Mouse (Mus musculus) embryonic facial prominence, embryonic 14.5 days (tissue): ENCODE results near the gene Plin4. TPM values are rescaled to one million over a fixed set of nuclear protein-coding genes. Genes with fewer than 3 reads are reported as not detected.
"Not testable (repeated sequence)": the region's sequence is repeated elsewhere in the genome, so short reads cannot be mapped to it uniquely, and the experiment has no call there.

Experiments
- ATAC-seq: fragments of 200-750 bp; cut with Nextera tagmentation; 2 replicates; pipeline ENCODE4 v1.8.0; 2017; ENCODE audit warnings: low read depth, moderate number of reproducible peaks, moderate TSS enrichment
- DNase-seq: peaks from one replicate; pipeline ENCODE4 v3.0.0-alpha.2; 2015; ENCODE audit warnings: low spot score
- H3K27ac ChIP-seq: fragments of 300-500 bp; sonication (generic); replicated peaks from 2 replicates; pipeline ENCODE4 v1.5.1; 2014; ENCODE audit warnings: low read depth, mild to moderate bottlenecking, low read length, moderate library complexity
- H3K27me3 ChIP-seq: fragments of 300-500 bp; sonication (generic); replicated peaks from 2 replicates; pipeline ENCODE4 v1.6.1; 2014; ENCODE audit warnings: low read length; ENCODE audit not compliant: control insufficient read depth, insufficient read depth
- H3K36me3 ChIP-seq: fragments of 300-500 bp; sonication (generic); 2 replicates; pipeline ENCODE4 v1.6.1; 2014; ENCODE audit warnings: low read length, mixed read lengths; ENCODE audit not compliant: control insufficient read depth, insufficient read depth
- H3K4me1 ChIP-seq: fragments of 300-500 bp; sonication (generic); 2 replicates; pipeline ENCODE4 v1.6.1; 2014; ENCODE audit warnings: antibody characterized with exemption, low read length; ENCODE audit not compliant: control insufficient read depth, insufficient read depth
- H3K4me2 ChIP-seq: fragments of 300-500 bp; sonication (generic); 2 replicates; pipeline ENCODE4 v1.6.1; 2014; ENCODE audit warnings: low read depth, mild to moderate bottlenecking, low read length, moderate library complexity, mixed read lengths
- H3K4me3 ChIP-seq: fragments of 300-500 bp; sonication (generic); 2 replicates; pipeline ENCODE4 v1.5.1; 2014; ENCODE audit warnings: low read depth, mild to moderate bottlenecking, low read length
- H3K9ac ChIP-seq: fragments of 300-500 bp; sonication (generic); 2 replicates; pipeline ENCODE4 v1.6.1; 2014; ENCODE audit warnings: low read depth, mild to moderate bottlenecking, low read length, moderate library complexity, mixed read lengths
- H3K9me3 ChIP-seq: fragments of 300-500 bp; sonication (generic); 2 replicates; pipeline ENCODE4 v1.6.1; 2016; ENCODE audit warnings: low read length; ENCODE audit not compliant: control insufficient read depth
- WGBS: fragments of 180-500 bp; shearing (Covaris S2); extraction: QIAGEN DNeasy Blood & Tissue Kit; methylation state at CpG from one replicate; pipeline ENCODE4 v1.1.7; 2014; 5-methylcytosine and 5-hydroxymethylcytosine counted together
- polyA plus RNA-seq: library from polyadenylated mRNA; unstranded; fragments of >200 nt; fragmentation: Nextera tagmentation; extraction: Ambion mirVana; gene quantifications from 2 replicates; pipeline ENCODE4 v1.2.1, GENCODE M21; 2014

Gene Plin4
- polyA plus RNA-seq, 1 experiment from 2014 or later: 0.33 TPM

DNA sequence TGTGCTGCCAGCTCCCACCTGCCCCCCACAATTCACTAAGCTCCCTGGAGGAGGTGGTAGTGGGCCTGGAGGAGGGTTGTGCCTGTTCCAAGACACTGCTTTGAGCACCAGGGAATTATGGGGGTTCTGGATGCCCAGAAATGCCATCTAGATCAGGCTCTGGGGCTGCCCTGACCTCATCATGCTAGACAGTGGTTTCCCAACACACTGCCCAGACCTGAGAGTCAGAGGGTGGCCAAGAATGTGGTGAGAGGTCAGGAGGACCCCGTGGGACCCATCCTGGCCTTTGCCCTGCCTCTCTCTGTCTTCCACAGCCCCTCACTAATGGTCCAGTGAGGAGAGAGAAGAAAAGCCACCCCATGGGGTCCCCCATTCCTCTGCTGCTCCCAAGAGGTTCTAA is 1.4 kb upstream of the Plin4 start:
- H3K36me3 ChIP-seq: no peaks in the 10 kb centered on the region
- H3K4me1 ChIP-seq: no peaks in the 10 kb centered on the region
- 69% methylated on average over 1 of the region's 1 CpGs for WGBS
- no peaks in the 10 kb centered on the region for H3K27me3 ChIP-seq
- no peak overlapping the region for H3K27ac ChIP-seq
- no peak overlapping the region for H3K4me3 ChIP-seq
- ATAC-seq (no peak), DNase-seq (no peak)
- H3K9ac ChIP-seq: no peak overlapping the region
- H3K9me3 ChIP-seq: no peaks in the 10 kb centered on the region
- H3K4me2 ChIP-seq: no peak overlapping the region

GRCm38 (mm10) chr17:56110571-56110970 is 968 bp upstream of the Plin4 start:
- Histone ChIP-seq H3K27ac (no peak overlapping the region), H3K4me2 (no peak overlapping the region), H3K9ac (no peak overlapping the region), H3K27me3 (no peaks in the 10 kb centered on the region), H3K4me3 (no peak overlapping the region), H3K4me1 (no peaks in the 10 kb centered on the region), H3K9me3 (no peaks in the 10 kb centered on the region), H3K36me3 (no peaks in the 10 kb centered on the region)
- DNase-seq (no peak), ATAC-seq (no peak)
- WGBS: 67% methylated on average over 4 of the region's 4 CpGs

DNA sequence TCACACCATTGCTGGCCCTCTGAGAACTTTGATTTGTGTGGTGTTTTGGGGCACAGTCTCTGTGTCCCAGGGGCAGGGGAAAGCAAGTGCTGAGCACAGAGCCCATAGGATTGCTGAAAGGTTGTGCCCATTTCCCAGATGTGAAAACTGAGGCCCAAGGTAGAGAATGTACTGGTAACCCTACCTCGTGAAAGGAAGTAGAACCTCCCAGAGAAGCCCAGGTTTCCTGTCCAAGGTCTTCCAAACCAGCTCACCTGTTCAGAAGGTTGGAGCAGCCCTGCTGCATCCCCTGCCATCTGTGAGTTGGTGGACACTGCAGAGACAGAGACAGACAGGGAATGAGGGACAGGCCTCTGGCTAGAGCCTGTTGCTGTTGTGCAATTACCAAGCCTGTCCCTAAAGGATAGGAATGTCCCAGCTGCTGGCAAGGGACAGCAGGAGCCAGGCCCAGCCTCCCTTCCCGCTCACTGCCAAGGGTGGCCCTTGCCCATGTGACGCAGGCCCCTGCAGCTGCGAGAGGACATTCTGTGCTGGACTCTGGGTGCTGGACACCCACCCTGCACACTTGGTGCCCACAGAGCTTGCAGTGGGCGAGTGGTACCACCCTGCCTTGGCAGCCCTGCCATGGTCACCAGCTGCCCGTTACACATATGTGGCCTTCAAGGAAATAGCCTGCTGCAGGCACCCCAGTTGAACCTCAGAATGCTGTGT is 1.1 kb downstream of the Plin4 start:
- H3K4me3 ChIP-seq: no peak overlapping the region
- ATAC-seq: no peak

DNA sequence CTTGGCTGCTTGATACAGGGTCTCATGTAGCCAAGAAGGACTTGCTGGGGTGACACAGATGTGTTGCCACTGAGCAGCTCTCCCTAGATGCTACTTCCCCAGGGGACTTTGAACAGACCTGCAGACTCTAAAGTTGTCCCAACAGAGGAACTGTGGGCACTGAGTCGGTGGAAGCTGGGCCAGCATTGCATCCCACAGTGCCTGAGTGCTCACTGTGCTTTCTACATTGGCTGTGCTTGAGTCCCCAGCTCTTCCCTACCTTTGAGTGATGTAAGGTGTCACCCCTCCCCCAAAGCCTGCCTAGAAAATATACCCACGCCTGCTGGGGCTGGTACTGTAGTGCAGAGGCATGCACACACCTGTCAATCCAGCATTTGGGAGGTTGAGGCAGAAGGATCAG is 1.9 kb downstream of the Plin4 start:
- H3K27me3 ChIP-seq: no peaks in the 10 kb centered on the region

More for the DNA sequence above, 1.1 kb downstream of the Plin4 start:
- Histone ChIP-seq H3K9ac (no peak overlapping the region), H3K4me1 (no peaks in the 10 kb centered on the region), H3K27ac (no peak overlapping the region), H3K9me3 (no peaks in the 10 kb centered on the region), H3K4me2 (no peak overlapping the region), H3K27me3 (no peaks in the 10 kb centered on the region), H3K36me3 (peaks cover 6% of the 10 kb centered on the region; the same call in 1 of the 2 replicates)
- no peak for DNase-seq
- WGBS: 76% methylated on average over 6 of the region's 6 CpGs

GRCm38 (mm10) chr17:56106981-56107380 is 2.6 kb downstream of the Plin4 start:
- Histone ChIP-seq H3K27me3 (no peaks in the 10 kb centered on the region), H3K4me1 (no peaks in the 10 kb centered on the region), H3K4me3 (no peak overlapping the region), H3K4me2 (no peak overlapping the region), H3K9ac (no peak overlapping the region), H3K27ac (no peak overlapping the region), H3K36me3 (peaks cover 21% of the 10 kb centered on the region), H3K9me3 (no peaks in the 10 kb centered on the region)
- DNase-seq (no peak), ATAC-seq (no peak)
- 77% methylated on average over 4 of the region's 4 CpGs for WGBS

More for the DNA sequence above, 1.9 kb downstream of the Plin4 start:
- DNase-seq (no peak), ATAC-seq (no peak)
- Histone ChIP-seq H3K4me3 (no peak overlapping the region), H3K9me3 (no peaks in the 10 kb centered on the region), H3K4me1 (no peaks in the 10 kb centered on the region), H3K4me2 (no peak overlapping the region), H3K9ac (no peak overlapping the region), H3K36me3 (peaks cover 13% of the 10 kb centered on the region), H3K27ac (no peak overlapping the region)
- WGBS: 70% methylated on average over 2 of the region's 2 CpGs

GRCm38 (mm10) chr17:56106436-56106835 is 3.2 kb downstream of the Plin4 start:
- not testable (repeated sequence) for H3K9ac ChIP-seq, DNase-seq, H3K4me1 ChIP-seq, H3K27ac ChIP-seq, H3K9me3 ChIP-seq, H3K27me3 ChIP-seq, ATAC-seq, H3K4me3 ChIP-seq, H3K4me2 ChIP-seq
- H3K36me3 ChIP-seq: peaks cover 26% of the 10 kb centered on the region
- WGBS: 90% methylated on average over 4 of the region's 4 CpGs

DNA sequence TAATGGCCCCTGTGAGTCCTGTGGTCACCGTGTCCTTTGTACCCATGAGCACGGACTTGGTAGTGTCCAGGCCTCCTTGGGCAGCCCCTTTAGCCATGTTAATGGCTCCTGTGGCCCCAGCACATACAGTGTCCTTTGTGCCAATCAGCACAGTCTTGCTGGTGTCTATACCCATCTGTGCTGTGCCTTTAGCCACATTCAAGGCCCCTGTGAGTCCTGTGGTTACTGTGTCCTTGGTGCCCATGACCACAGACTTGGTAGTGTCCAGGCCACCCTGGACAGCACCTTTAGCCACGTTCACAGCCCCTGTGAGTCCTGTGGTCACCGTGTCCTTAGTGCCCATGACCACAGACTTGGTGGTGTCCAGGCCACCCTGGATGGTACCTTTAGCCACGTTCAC is 4.8 kb downstream of the Plin4 start:
- H3K27ac ChIP-seq, H3K9ac ChIP-seq, DNase-seq, H3K4me1 ChIP-seq, H3K4me3 ChIP-seq, H3K9me3 ChIP-seq, H3K27me3 ChIP-seq, H3K4me2 ChIP-seq, ATAC-seq: not testable (repeated sequence)
- H3K36me3 ChIP-seq: peaks cover 42% of the 10 kb centered on the region
- whole genome bisulfite sequencing: 100% methylated on average over 2 of the region's 5 CpGs

DNA sequence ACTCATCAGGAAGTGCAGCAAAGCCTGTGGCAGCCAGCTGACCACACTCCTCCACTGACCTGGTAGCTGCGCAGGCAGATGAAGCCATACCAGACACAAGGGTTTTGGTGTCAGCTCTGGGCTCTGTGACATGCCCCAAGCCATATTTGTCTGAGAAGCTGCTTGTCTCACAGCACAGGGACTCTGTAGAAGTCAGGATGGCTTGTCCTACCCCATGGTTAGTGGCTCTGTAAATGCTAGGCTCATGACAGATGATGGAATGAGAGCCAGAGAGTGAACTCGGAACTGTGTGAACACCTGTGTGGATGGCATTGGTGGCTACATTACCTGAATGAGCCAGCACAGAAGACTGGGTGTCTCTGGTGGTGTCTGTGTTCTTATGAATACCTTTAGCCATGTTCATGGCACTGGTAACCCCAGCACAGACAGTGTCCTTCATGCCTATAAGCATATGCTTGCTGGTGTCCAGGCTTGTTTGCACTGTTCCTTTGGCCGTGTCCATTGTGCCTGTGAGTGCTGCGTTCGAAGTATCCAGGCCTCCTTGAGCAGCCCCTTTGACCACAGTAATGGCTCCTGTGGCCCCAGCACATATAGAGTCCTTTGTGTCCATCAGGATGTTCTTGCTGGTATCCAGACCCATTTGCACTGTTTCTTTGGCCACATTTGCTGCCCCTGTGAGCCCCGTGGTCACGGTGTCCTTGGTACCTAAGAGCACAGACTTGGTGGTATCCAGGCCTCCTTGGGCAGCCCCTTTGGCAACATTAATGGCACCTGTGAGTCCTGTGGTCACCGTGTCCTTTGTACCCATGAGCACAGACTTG is 5.9 kb downstream of the Plin4 start:
- ATAC-seq (no peak), DNase-seq (no peak)
- H3K27me3 ChIP-seq: no peaks in the 10 kb centered on the region
- H3K9me3 ChIP-seq: no peaks in the 10 kb centered on the region
- H3K4me1 ChIP-seq: no peaks in the 10 kb centered on the region
- WGBS: 93% methylated on average over 8 of the region's 8 CpGs
- no peak overlapping the region for H3K9ac ChIP-seq
- H3K27ac ChIP-seq: no peak overlapping the region
- H3K4me3 ChIP-seq: no peak overlapping the region
- peaks cover 52% of the 10 kb centered on the region for H3K36me3 ChIP-seq
- H3K4me2 ChIP-seq: no peak overlapping the region
